Mouse (Mus musculus) kidney, postnatal 0 days (tissue): Measurements from ENCODE around the gene Brd2. TPM values are rescaled to one million over a fixed set of nuclear protein-coding genes. Genes with fewer than 3 reads are reported as not detected.

Experiments used
- ATAC-seq: fragments of 200-750 bp; cut with Nextera tagmentation; replicated peaks from 2 replicates; pipeline ENCODE4 v1.8.0; 2017; ENCODE audit warnings: low read depth, moderate number of reproducible peaks, moderate TSS enrichment, moderate library complexity; ENCODE audit not compliant: low FRiP score
- DNase-seq: peaks from one replicate; pipeline ENCODE4 v3.0.0-alpha.2; 2016; ENCODE audit warnings: low spot score
- H3K27ac ChIP-seq: fragments of 300-500 bp; sonication (generic); 2 replicates; pipeline ENCODE4 v1.5.1; 2014; ENCODE audit warnings: mild to moderate bottlenecking
- H3K27me3 ChIP-seq: fragments of 300-500 bp; sonication (generic); 2 replicates; pipeline ENCODE4 v1.6.1; 2014; ENCODE audit warnings: low read length, mixed read lengths; ENCODE audit not compliant: insufficient read depth
- H3K36me3 ChIP-seq: fragments of 300-500 bp; sonication (generic); 2 replicates; pipeline ENCODE4 v1.6.1; 2014; ENCODE audit warnings: low read length, mixed read lengths; ENCODE audit not compliant: insufficient read depth
- H3K4me1 ChIP-seq: fragments of 300-500 bp; sonication (generic); replicated peaks from 2 replicates; pipeline ENCODE4 v1.6.1; 2014; ENCODE audit warnings: antibody characterized with exemption, low read length, mixed read lengths; ENCODE audit not compliant: insufficient read depth
- H3K4me2 ChIP-seq: fragments of 300-500 bp; sonication (generic); 2 replicates; pipeline ENCODE4 v1.6.1; 2014; ENCODE audit warnings: mild to moderate bottlenecking, low read length, moderate library complexity, mixed read lengths
- H3K4me3 ChIP-seq: fragments of 300-500 bp; sonication (generic); replicated peaks from 2 replicates; pipeline ENCODE4 v1.5.1; 2014; ENCODE audit warnings: low read depth, low read length
- H3K9ac ChIP-seq: fragments of 300-500 bp; sonication (generic); 2 replicates; pipeline ENCODE4 v1.6.1; 2014; ENCODE audit warnings: low read depth, low read length
- H3K9me3 ChIP-seq: fragments of 300-500 bp; sonication (generic); replicated peaks from 2 replicates; pipeline ENCODE4 v1.6.1; 2016; ENCODE audit warnings: low read length, inconsistent platforms, mixed read lengths
- CTCF ChIP-seq: IDR thresholded peaks from 2 replicates; pipeline ENCODE4 v1.5.1; 2016; ENCODE audit warnings: antibody characterized with exemption, low read depth, mild to moderate bottlenecking, moderate library complexity
- whole genome bisulfite sequencing: fragments of 180-500 bp; shearing (Covaris S2); extraction: QIAGEN DNeasy Blood & Tissue Kit; methylation state at CpG from one replicate; pipeline ENCODE4 v1.1.7; 2014; 5-methylcytosine and 5-hydroxymethylcytosine counted together
- polyA plus RNA-seq: library from polyadenylated mRNA; unstranded; fragments of >200 nt; fragmentation: Nextera tagmentation; extraction: Ambion mirVana; gene quantifications from 2 replicates; pipeline ENCODE4 v1.2.1, GENCODE M21; 2015

The Brd2 gene
- polyA plus RNA-seq, 1 experiment from 2014 or later, result 90.2 TPM

GRCm38 (mm10) chr17:34143033-34143432 is 20.6 kb upstream of the Brd2 start, which contains the start of gene H2-DMb2:
TSS of gene H2-DMb2 (plus strand) at chr17:34143307.
- TF ChIP-seq CTCF, result no peak
- Histone ChIP-seq H3K36me3 (no peaks in the 10 kb centered on the region), H3K27me3 (no peaks in the 10 kb centered on the region), H3K9ac (no peak within 1 kb of the TSS), H3K4me2 (peak within 1 kb of the TSS; percentile 30; the same call in 1 of the 2 replicates), H3K4me3 (no peak within 1 kb of the TSS), H3K9me3 (no peaks in the 10 kb centered on the region), H3K27ac (0 out of 2 replicates have a peak within 1 kb of the TSS, but pooled peaks have one; percentile 19), H3K4me1 (0 out of 2 replicates have a peak, but pooled peaks cover 14% of the 10 kb centered on the region)
- WGBS, result 11% methylated on average over 7 of the region's 7 CpGs
- DNase-seq (peak; percentile 54), ATAC-seq (no peak; the same call in 1 of the 2 replicates)

GRCm38 (mm10) chr17:34142456-34143010 is 20.1 kb upstream of the Brd2 start:
- H3K27me3 ChIP-seq, result no peaks in the 10 kb centered on the region
- H3K36me3 ChIP-seq, result no peaks in the 10 kb centered on the region
- H3K9me3 ChIP-seq, result no peaks in the 10 kb centered on the region
- H3K9ac ChIP-seq, result no peak overlapping the region
- 0 out of 2 replicates have a peak, but pooled peaks cover 14% of the 10 kb centered on the region for H3K4me1 ChIP-seq
- ATAC-seq (no peak; the same call in 1 of the 2 replicates), DNase-seq (no peak)
- TF ChIP-seq CTCF, result no peak
- peak overlapping the region; percentile 30; the same call in 1 of the 2 replicates for H3K4me2 ChIP-seq
- 0 out of 2 replicates have a peak overlapping the region, but pooled peaks have one; percentile 19 for H3K27ac ChIP-seq
- 69% methylated on average over 7 of the region's 7 CpGs for WGBS
- H3K4me3 ChIP-seq, result no peak overlapping the region

GRCm38 (mm10) chr17:34141448-34141847 is 19.0 kb upstream of the Brd2 start:
- DNase-seq (no peak), ATAC-seq (no peak)
- no peaks in the 10 kb centered on the region for H3K36me3 ChIP-seq
- H3K4me1 ChIP-seq, result 0 out of 2 replicates have a peak, but pooled peaks cover 14% of the 10 kb centered on the region
- H3K27me3 ChIP-seq, result no peaks in the 10 kb centered on the region
- 58% methylated on average over 4 of the region's 4 CpGs for WGBS
- TF ChIP-seq CTCF, result no peak
- no peak overlapping the region for H3K4me3 ChIP-seq
- H3K4me2 ChIP-seq, result no peak overlapping the region
- H3K9ac ChIP-seq, result no peak overlapping the region
- H3K27ac ChIP-seq, result no peak overlapping the region
- H3K9me3 ChIP-seq, result no peaks in the 10 kb centered on the region

- TF ChIP-seq CTCF, result no peak
- Histone ChIP-seq H3K36me3 (no peaks in the 10 kb centered on the region), H3K9ac (no peak overlapping the region), H3K4me1 (0 out of 2 replicates have a peak, but pooled peaks cover 14% of the 10 kb centered on the region), H3K27ac (no peak overlapping the region), H3K4me3 (peak overlapping the region; percentile 25; the same call in 1 of the 2 replicates), H3K27me3 (no peaks in the 10 kb centered on the region), H3K9me3 (no peaks in the 10 kb centered on the region), H3K4me2 (no peak overlapping the region)
- DNase-seq (no peak), ATAC-seq (no peak)
- 8% methylated on average over 5 of the region's 5 CpGs for WGBS
Observed at GRCm38 (mm10) chr17:34140240-34140639, 17.8 kb upstream of the Brd2 start.

- Histone ChIP-seq H3K4me1 (0 out of 2 replicates have a peak, but pooled peaks cover 14% of the 10 kb centered on the region), H3K9me3 (no peaks in the 10 kb centered on the region), H3K9ac (peak overlapping the region; percentile 40; the same call in 1 of the 2 replicates), H3K4me3 (peak overlapping the region; percentile 25), H3K27ac (no peak overlapping the region), H3K36me3 (no peaks in the 10 kb centered on the region), H3K27me3 (no peaks in the 10 kb centered on the region), H3K4me2 (peak overlapping the region; percentile 69)
- 1% methylated on average over 16 of the region's 16 CpGs for WGBS
- ATAC-seq (no peak), DNase-seq (peak; percentile 65)
- no peak for TF ChIP-seq CTCF
Observed at GRCm38 (mm10) chr17:34139416-34139815, 17.0 kb upstream of the Brd2 start.

GRCm38 (mm10) chr17:34138655-34139054 is 16.2 kb upstream of the Brd2 start:
- no peak for TF ChIP-seq CTCF
- Histone ChIP-seq H3K9ac (no peak overlapping the region; the same call in 1 of the 2 replicates), H3K27ac (no peak overlapping the region), H3K4me1 (0 out of 2 replicates have a peak, but pooled peaks cover 14% of the 10 kb centered on the region), H3K9me3 (no peaks in the 10 kb centered on the region), H3K4me3 (no peak overlapping the region), H3K36me3 (no peaks in the 10 kb centered on the region), H3K27me3 (no peaks in the 10 kb centered on the region), H3K4me2 (peak overlapping the region; percentile 69)
- DNase-seq (no peak), ATAC-seq (no peak)
- 83% methylated on average over 7 of the region's 7 CpGs for WGBS
